Mouse (Mus musculus): ENCODE data around the gene Mrpl10. TPM values are rescaled to one million over a fixed set of nuclear protein-coding genes. Genes with fewer than 3 reads are reported as not detected.

The Mrpl10 gene
- polyA plus RNA-seq, 1 experiment from 2014 or later, result 64.4 TPM

- 46% methylated on average over 11 of the region's 11 CpGs for WGBS
- ATAC-seq (ENCODE audit: low FRiP score, low read depth), result no peak
- Histone ChIP-seq H3K27ac (replicated peaks) (no peak overlapping the region), H3K9me3 (0 out of 2 replicates have a peak, but pooled peaks cover 3% of the 10 kb centered on the region), H3K4me3 (no peak overlapping the region), H3K27me3 (peaks cover 14% of the 10 kb centered on the region), H3K4me2 (replicated peaks) (no peak overlapping the region), H3K36me3 (no peaks in the 10 kb centered on the region), H3K9ac (replicated peaks) (no peak overlapping the region), H3K4me1 (peaks cover 12% of the 10 kb centered on the region)
These were observed 41.6 kb downstream of the Mrpl10 start for GRCm38 (mm10) chr11:97082977-97083376.

- WGBS, result 49% methylated on average over 22 of the region's 22 CpGs
- H3K4me2 ChIP-seq (replicated peaks), result no peak overlapping the region
- peaks cover 12% of the 10 kb centered on the region for H3K4me1 ChIP-seq
- H3K4me3 ChIP-seq, result no peak overlapping the region
- no peak overlapping the region for H3K9ac ChIP-seq (replicated peaks)
- no peak for ATAC-seq (ENCODE audit: low FRiP score, low read depth)
- H3K27ac ChIP-seq (replicated peaks), result no peak overlapping the region
- H3K27me3 ChIP-seq, result peaks cover 14% of the 10 kb centered on the region
- 0 out of 2 replicates have a peak, but pooled peaks cover 3% of the 10 kb centered on the region for H3K9me3 ChIP-seq
- H3K36me3 ChIP-seq, result no peaks in the 10 kb centered on the region
These were observed 42.2 kb downstream of the Mrpl10 start for GRCm38 (mm10) chr11:97083401-97084140.

- WGBS, result 91% methylated on average over 15 of the region's 15 CpGs
- peaks cover 8% of the 10 kb centered on the region; the same call in 1 of the 2 replicates for H3K9me3 ChIP-seq
- no peak for ATAC-seq (ENCODE audit: low FRiP score, low read depth)
These were observed 43.6 kb downstream of the Mrpl10 start for GRCm38 (mm10) chr11:97084821-97085505.

DNA sequence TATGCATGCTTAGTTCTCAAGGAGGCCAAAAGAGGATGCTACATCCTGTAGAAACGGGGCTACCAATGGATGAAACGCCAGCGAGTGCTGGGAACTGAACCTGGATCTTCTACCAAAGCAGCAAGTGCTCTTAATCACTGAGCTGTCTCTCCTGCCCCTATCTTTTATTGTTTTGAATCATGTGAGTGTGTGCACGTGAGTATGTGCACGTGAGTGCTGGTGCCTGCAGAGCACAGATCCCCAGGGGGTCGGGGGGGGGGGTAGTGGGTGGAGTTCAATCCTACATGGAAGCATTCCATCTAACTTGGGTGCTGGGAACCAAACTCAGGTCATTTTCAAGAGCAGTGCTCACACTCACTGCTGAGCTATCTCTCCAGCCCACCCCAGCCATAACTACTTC, 45.0 kb downstream of the Mrpl10 start:
- no peak overlapping the region for H3K9ac ChIP-seq (replicated peaks)
- H3K4me2 ChIP-seq (replicated peaks), result no peak overlapping the region
- ATAC-seq (ENCODE audit: low FRiP score, low read depth), result no peak
- no peak overlapping the region for H3K4me3 ChIP-seq
- WGBS, result 74% methylated on average over 6 of the region's 6 CpGs
- peaks cover 12% of the 10 kb centered on the region for H3K4me1 ChIP-seq
- H3K27me3 ChIP-seq, result peaks cover 18% of the 10 kb centered on the region
- H3K36me3 ChIP-seq, result no peaks in the 10 kb centered on the region
- no peak overlapping the region for H3K27ac ChIP-seq (replicated peaks)
- peaks cover 8% of the 10 kb centered on the region; the same call in 1 of the 2 replicates for H3K9me3 ChIP-seq

More at GRCm38 (mm10) chr11:97084821-97085505, 43.6 kb downstream of the Mrpl10 start:
- Histone ChIP-seq H3K9ac (replicated peaks) (no peak overlapping the region), H3K27ac (replicated peaks) (no peak overlapping the region), H3K4me2 (replicated peaks) (no peak overlapping the region), H3K27me3 (peaks cover 14% of the 10 kb centered on the region), H3K36me3 (no peaks in the 10 kb centered on the region), H3K4me1 (peaks cover 12% of the 10 kb centered on the region), H3K4me3 (no peak overlapping the region)

DNA sequence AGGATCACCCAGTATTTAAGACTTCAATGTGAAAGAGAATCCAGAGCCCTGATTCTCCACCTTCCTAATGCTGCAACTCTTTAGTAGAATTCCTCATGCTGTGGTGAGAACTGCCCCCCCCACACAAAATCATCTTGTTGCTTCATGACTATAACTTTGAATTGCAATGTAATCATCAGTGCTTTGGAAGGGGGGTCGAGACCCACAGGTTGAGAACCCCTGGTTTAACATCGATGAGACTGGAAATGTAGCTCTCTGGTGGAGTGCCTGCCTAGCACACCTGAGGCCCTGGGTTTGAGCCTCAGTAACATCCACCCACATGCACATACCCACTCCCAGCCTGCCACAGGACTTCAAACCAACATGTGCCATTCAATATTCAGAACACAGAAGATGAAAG, 53.2 kb downstream of the Mrpl10 start:
- Histone ChIP-seq H3K9me3 (no peaks in the 10 kb centered on the region), H3K27me3 (peaks cover 31% of the 10 kb centered on the region), H3K27ac (replicated peaks) (no peak overlapping the region), H3K4me2 (replicated peaks) (no peak overlapping the region), H3K4me1 (no peaks in the 10 kb centered on the region), H3K4me3 (no peak overlapping the region), H3K36me3 (no peaks in the 10 kb centered on the region), H3K9ac (replicated peaks) (no peak overlapping the region)
- no peak for ATAC-seq (ENCODE audit: low FRiP score, low read depth)
- 68% methylated on average over 2 of the region's 2 CpGs for WGBS

- H3K9ac ChIP-seq (replicated peaks), result no peak overlapping the region
- H3K4me1 ChIP-seq, result no peaks in the 10 kb centered on the region
- H3K36me3 ChIP-seq, result no peaks in the 10 kb centered on the region
- no peak overlapping the region for H3K27ac ChIP-seq (replicated peaks)
- no peak overlapping the region for H3K4me2 ChIP-seq (replicated peaks)
- peaks cover 39% of the 10 kb centered on the region for H3K27me3 ChIP-seq
- WGBS, result 27% methylated on average over 18 of the region's 18 CpGs
- H3K9me3 ChIP-seq, result no peaks in the 10 kb centered on the region
- no peak overlapping the region for H3K4me3 ChIP-seq
- ATAC-seq (ENCODE audit: low FRiP score, low read depth), result no peak
These were observed 57.4 kb downstream of the Mrpl10 start for GRCm38 (mm10) chr11:97098791-97099190.

Small RNAs within 50 kb of the gene (microRNA-seq; reads per million reads assigned to microRNA genes)
- 1.4 reads per million for gene Mir8103

Other genes starting within 250 kb of the Mrpl10 start
- gene Nfe2l1, start 211.6 kb upstream of the Mrpl10 start, polyA plus RNA-seq (2016; fragmentation: Nextera tagmentation; extraction: Ambion mirVana), result 80.9 and 81.1 TPM in 2 replicates
- gene Copz2, start 191.7 kb upstream of the Mrpl10 start, polyA plus RNA-seq (2016; fragmentation: Nextera tagmentation; extraction: Ambion mirVana), result 36.1 and 43.0 TPM in 2 replicates
- gene Cdk5rap3, start 125.1 kb upstream of the Mrpl10 start, polyA plus RNA-seq (2016; fragmentation: Nextera tagmentation; extraction: Ambion mirVana), result 107 and 116 TPM in 2 replicates
- gene Prr15l, start 113.5 kb upstream of the Mrpl10 start, polyA plus RNA-seq (2016; fragmentation: Nextera tagmentation; extraction: Ambion mirVana), result 0.55 and 0.68 TPM in 2 replicates
- 14.6 and 16.4 TPM in 2 replicates for gene Pnpo, start 97.6 kb upstream of the Mrpl10 start, polyA plus RNA-seq (2016; fragmentation: Nextera tagmentation; extraction: Ambion mirVana)
- gene Sp2, start 58.6 kb upstream of the Mrpl10 start, polyA plus RNA-seq (2016; fragmentation: Nextera tagmentation; extraction: Ambion mirVana), result 23.4 and 25.9 TPM in 2 replicates
- gene Sp6, start 28.2 kb upstream of the Mrpl10 start, polyA plus RNA-seq (2016; fragmentation: Nextera tagmentation; extraction: Ambion mirVana), result 0.26 and 0.63 TPM in 2 replicates
- 22.5 and 24.2 TPM in 2 replicates for gene Scrn2, start 11.6 kb upstream of the Mrpl10 start, polyA plus RNA-seq (2016; fragmentation: Nextera tagmentation; extraction: Ambion mirVana)
- 2.4 and 3.3 TPM in 2 replicates for gene Lrrc46, start 153 bp upstream of the Mrpl10 start, polyA plus RNA-seq (2016; fragmentation: Nextera tagmentation; extraction: Ambion mirVana)
- 8.5 and 10.8 TPM in 2 replicates for gene Osbpl7, start 9.1 kb downstream of the Mrpl10 start, polyA plus RNA-seq (2016; fragmentation: Nextera tagmentation; extraction: Ambion mirVana)
- gene Tbx21, start 73.8 kb downstream of the Mrpl10 start, polyA plus RNA-seq (2016; fragmentation: Nextera tagmentation; extraction: Ambion mirVana), result 0.23 and 0.24 TPM in 2 replicates
- 6.7 and 8.9 TPM in 2 replicates for gene Tbkbp1, start 109.9 kb downstream of the Mrpl10 start, polyA plus RNA-seq (2016; fragmentation: Nextera tagmentation; extraction: Ambion mirVana)
- gene Kpnb1, start 146.3 kb downstream of the Mrpl10 start, polyA plus RNA-seq (2016; fragmentation: Nextera tagmentation; extraction: Ambion mirVana), result 68.2 and 68.6 TPM in 2 replicates
- 134 and 144 TPM in 2 replicates for gene Npepps, start 239.1 kb downstream of the Mrpl10 start, polyA plus RNA-seq (2016; fragmentation: Nextera tagmentation; extraction: Ambion mirVana)

Measured in midbrain, embryonic 12.5 days (tissue).